Mouse (Mus musculus) spleen, adult 2 months (tissue): ENCODE results near the gene Stk36.

Source experiments
- CTCF ChIP-seq: fragments of 200-500 bp; IDR thresholded peaks from 2 replicates; pipeline ENCODE4 v1.5.1; 2011; ENCODE audit warnings: mild to moderate bottlenecking, inconsistent platforms; ENCODE audit not compliant: insufficient read depth, insufficient read length, insufficient replicate concordance; ENCODE audit errors: extremely low read depth
- POLR2A ChIP-seq: fragments of 200-500 bp; IDR thresholded peaks from 2 replicates; pipeline ENCODE4 v1.6.1; 2011; ENCODE audit warnings: low read depth, low read length, inconsistent platforms

- TF ChIP-seq POLR2A (no peak), CTCF (no peak)
These were observed 22.9 kb downstream of the Stk36 start for GRCm38 (mm10) chr1:74624183-74624582.
